Mouse (Mus musculus) adrenal gland (tissue): ENCODE measurements around the gene Gemin7.

ENCODE experiments used
- intact Hi-C: fragments of 180-260 bp; cut with DNase I; formaldehyde crosslinking; loops from one replicate; pipeline ENCODE4 v1.15.1; 2025

The Gemin7 gene

GRCm38 (mm10) chr7:19578436-19578835, 1.0 kb upstream of the Gemin7 start:
- intact Hi-C loops = loop anchor here (5.0 kb wide), 1 partner anchor 44 kb away; no protein-coding TSS in a partner anchor

- intact Hi-C loops = loop anchor here (5.0 kb wide), 1 partner anchor 44 kb away; no protein-coding TSS in a partner anchor
Measured at GRCm38 (mm10) chr7:19577877-19578414, 551 bp upstream of the Gemin7 start.

- intact Hi-C loops = loop anchor here (5.0 kb wide), 1 partner anchor 47 kb away; no protein-coding TSS in a partner anchor
Measured at GRCm38 (mm10) chr7:19575559-19575958, 1.8 kb downstream of the Gemin7 start.

- intact Hi-C loops = loop anchor here (5.0 kb wide), 2 partner anchors 66 to 116 kb away; partner anchors contain the start of genes Bloc1s3, Mark4 and Trappc6a
Measured at GRCm38 (mm10) chr7:19573776-19574140, 3.6 kb downstream of the Gemin7 start.

- intact Hi-C loops = loop anchor here (5.0 kb wide), 2 partner anchors 66 to 116 kb away; partner anchors contain the start of genes Bloc1s3, Mark4 and Trappc6a
Measured at GRCm38 (mm10) chr7:19572926-19573775, 4.2 kb downstream of the Gemin7 start.

GRCm38 (mm10) chr7:19569647-19570046, 7.7 kb downstream of the Gemin7 start:
- intact Hi-C loops = loop anchor here (5.0 kb wide), 2 partner anchors 62 to 112 kb away; partner anchors contain the start of genes Bloc1s3, Mark4 and Trappc6a

GRCm38 (mm10) chr7:19567426-19567825, 10.0 kb downstream of the Gemin7 start:
- intact Hi-C loops = no loop called here

- intact Hi-C loops = no loop called here
Measured at GRCm38 (mm10) chr7:19565803-19566202, 11.6 kb downstream of the Gemin7 start.

GRCm38 (mm10) chr7:19564455-19564854, 12.9 kb downstream of the Gemin7 start:
- intact Hi-C loops = no loop called here

- intact Hi-C loops = no loop called here
Measured at GRCm38 (mm10) chr7:19563884-19564283, 13.5 kb downstream of the Gemin7 start.

GRCm38 (mm10) chr7:19562643-19563410, 14.6 kb downstream of the Gemin7 start, which contains the start of gene Ppp1r37:
Gene Ppp1r37 (minus strand): TSS chr7:19563076.
- intact Hi-C loops = no loop called here

GRCm38 (mm10) chr7:19561765-19562642, 15.4 kb downstream of the Gemin7 start:
- intact Hi-C loops = no loop called here

- intact Hi-C loops = no loop called here
Measured at GRCm38 (mm10) chr7:19561431-19561764, 16.0 kb downstream of the Gemin7 start.

- intact Hi-C loops = no loop called here
Measured at GRCm38 (mm10) chr7:19560491-19561260, 16.7 kb downstream of the Gemin7 start.

- intact Hi-C loops = loop anchor here (5.0 kb wide), 1 partner anchor 37 kb away; no protein-coding TSS in a partner anchor
Measured at GRCm38 (mm10) chr7:19558965-19559364, 18.4 kb downstream of the Gemin7 start.

GRCm38 (mm10) chr7:19557982-19558900, 19.2 kb downstream of the Gemin7 start:
- intact Hi-C loops = loop anchor here (5.0 kb wide), 1 partner anchor 36 kb away; no protein-coding TSS in a partner anchor

- intact Hi-C loops = loop anchor here (5.0 kb wide), 1 partner anchor 35 kb away; no protein-coding TSS in a partner anchor
Measured at GRCm38 (mm10) chr7:19557086-19557485, 20.3 kb downstream of the Gemin7 start.

GRCm38 (mm10) chr7:19554168-19554567, 23.2 kb downstream of the Gemin7 start:
- intact Hi-C loops = no loop called here
